Mouse (Mus musculus) testis, postnatal 14 days (tissue): ENCODE results near the gene Akap11.
"Not testable (repeated sequence)": the region's sequence is repeated elsewhere in the genome, so short reads cannot be mapped to it uniquely, and the experiment has no call there.

Experiments
- DNase-seq: peaks from one replicate; pipeline ENCODE4 v3.0.0; 2021; ENCODE audit warnings: low spot score

Gene Akap11

GRCm38 (mm10) chr14:78536281-78537165 lies at the start of gene Akap11:
TSS of gene Akap11 (minus strand) at chr14:78536808.
- DNase-seq = peak; percentile 98

GRCm38 (mm10) chr14:78584222-78584621 lies 47.6 kb upstream of the Akap11 start:
- DNase-seq = no peak

- no peak for DNase-seq
Measured at GRCm38 (mm10) chr14:78583168-78583567, 46.6 kb upstream of the Akap11 start.

- DNase-seq = no peak
Measured at GRCm38 (mm10) chr14:78575899-78576298, 39.3 kb upstream of the Akap11 start.

- DNase-seq = no peak
Measured at GRCm38 (mm10) chr14:78568410-78568809, 31.8 kb upstream of the Akap11 start.

GRCm38 (mm10) chr14:78566431-78566830 lies 29.8 kb upstream of the Akap11 start:
- no peak for DNase-seq

GRCm38 (mm10) chr14:78564292-78564691 lies 27.7 kb upstream of the Akap11 start:
- no peak for DNase-seq

- no peak for DNase-seq
Measured at GRCm38 (mm10) chr14:78563211-78563610, 26.6 kb upstream of the Akap11 start.

- no peak for DNase-seq
Measured at GRCm38 (mm10) chr14:78562121-78562520, 25.5 kb upstream of the Akap11 start.

- no peak for DNase-seq
Measured at GRCm38 (mm10) chr14:78559042-78559441, 22.4 kb upstream of the Akap11 start.

GRCm38 (mm10) chr14:78554830-78555229 lies 18.2 kb upstream of the Akap11 start:
- DNase-seq = not testable (repeated sequence)

GRCm38 (mm10) chr14:78553661-78554060 lies 17.1 kb upstream of the Akap11 start:
- no peak for DNase-seq

- no peak for DNase-seq
Measured at GRCm38 (mm10) chr14:78548807-78549206, 12.2 kb upstream of the Akap11 start.

- no peak for DNase-seq
Measured at GRCm38 (mm10) chr14:78541319-78541718, 4.7 kb upstream of the Akap11 start.

GRCm38 (mm10) chr14:78539821-78540220 lies 3.2 kb upstream of the Akap11 start:
- no peak for DNase-seq

- no peak for DNase-seq
Measured at GRCm38 (mm10) chr14:78538572-78539320, 2.1 kb upstream of the Akap11 start.

- DNase-seq = peak; percentile 24
Measured at GRCm38 (mm10) chr14:78537551-78537950, 943 bp upstream of the Akap11 start.

- no peak for DNase-seq
Measured at GRCm38 (mm10) chr14:78535366-78535765, 1.2 kb downstream of the Akap11 start.

- no peak for DNase-seq
Measured at GRCm38 (mm10) chr14:78534651-78535050, 2.0 kb downstream of the Akap11 start.

GRCm38 (mm10) chr14:78533701-78534100 lies 2.9 kb downstream of the Akap11 start:
- DNase-seq = no peak

GRCm38 (mm10) chr14:78532345-78532744 lies 4.3 kb downstream of the Akap11 start:
- no peak for DNase-seq

GRCm38 (mm10) chr14:78530256-78530655 lies 6.4 kb downstream of the Akap11 start:
- no peak for DNase-seq
